20 mouse cellular contexts compared by ENCODE assay signal in the genomic region with DNA sequence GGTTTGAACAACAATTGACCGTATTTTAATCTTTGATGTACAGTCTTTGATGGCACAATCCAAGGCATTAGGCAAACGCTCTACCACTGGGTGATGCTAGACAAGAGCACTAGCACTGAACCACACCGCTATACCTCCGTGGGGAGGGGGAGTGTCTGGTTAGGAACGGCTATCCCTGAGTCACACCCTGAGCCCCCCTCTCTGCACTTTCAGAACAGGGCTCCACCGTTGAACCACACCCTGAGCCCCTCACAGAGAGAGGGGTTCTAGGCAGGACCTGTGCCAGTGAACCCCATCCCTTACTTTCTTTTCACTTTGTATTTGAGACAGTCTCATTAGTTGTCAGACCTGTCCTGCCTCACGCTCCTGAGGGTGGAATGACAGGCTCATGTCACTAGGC. TPM values are rescaled to one million over a fixed set of nuclear protein-coding genes. Genes with fewer than 3 reads are reported as not detected.
"Had no signal": no experiment of that assay in that cellular context is flagged by ENCODE, and none has a peak within 500 bp of the region (broad histone marks: within the 10 kb centered on the region; RNA-seq: fewer than 3 reads in every experiment).

No protein-coding gene starts in this region.

- H3K27ac ChIP-seq: lung, embryonic 15.5 days; macrophage; midbrain, embryonic 12.5 days; midbrain, embryonic 15.5 days; neural tube, embryonic 12.5 days; stomach, embryonic 15.5 days; stomach, postnatal 0 days had no signal

- H3K4me3 ChIP-seq: lung, embryonic 15.5 days; megakaryocyte, embryonic 14.5 days; midbrain, embryonic 12.5 days; midbrain, embryonic 15.5 days; neural tube, embryonic 12.5 days; stomach, embryonic 15.5 days had no signal

- DNase-seq: liver, postnatal 0 days; lung, adult 2 months; lung, postnatal 14 days; lung, postnatal 36 days; right cerebral cortex, postnatal 14 days; thymus, adult 2 months; thymus, postnatal 25 days; thymus, postnatal 4 days had no signal

RNA-seq across cellular contexts. Expression of a gene that starts 2.9 kb away (rescaled TPM):
- total RNA-seq: megakaryocyte progenitor cell, adult 5-6 weeks; midbrain, postnatal 0 days; monocyte, adult 5-6 weeks; neutrophil, adult 5-6 weeks had no signal

RNA-seq across cellular contexts. Expression of a gene that starts 5.1 kb away (rescaled TPM):
- total RNA-seq: midbrain, postnatal 0 days; monocyte, adult 5-6 weeks; neutrophil, adult 5-6 weeks had no signal

RNA-seq across cellular contexts. Expression of a gene that starts 12.3 kb away (rescaled TPM):
- total RNA-seq: megakaryocyte progenitor cell, adult 5-6 weeks; midbrain, postnatal 0 days; monocyte, adult 5-6 weeks; neutrophil, adult 5-6 weeks had no signal
